Mouse (Mus musculus) MN1 (cell line): Measurements from ENCODE around the gene Gm21953.
"Not testable (repeated sequence)": the region's sequence is repeated elsewhere in the genome, so short reads cannot be mapped to it uniquely, and the experiment has no call there.

Experiments
- DNase-seq: peaks from one replicate; pipeline ENCODE4 v3.0.0-alpha.2; 2016; ENCODE audit warnings: low spot score

Gene Gm21953

DNA sequence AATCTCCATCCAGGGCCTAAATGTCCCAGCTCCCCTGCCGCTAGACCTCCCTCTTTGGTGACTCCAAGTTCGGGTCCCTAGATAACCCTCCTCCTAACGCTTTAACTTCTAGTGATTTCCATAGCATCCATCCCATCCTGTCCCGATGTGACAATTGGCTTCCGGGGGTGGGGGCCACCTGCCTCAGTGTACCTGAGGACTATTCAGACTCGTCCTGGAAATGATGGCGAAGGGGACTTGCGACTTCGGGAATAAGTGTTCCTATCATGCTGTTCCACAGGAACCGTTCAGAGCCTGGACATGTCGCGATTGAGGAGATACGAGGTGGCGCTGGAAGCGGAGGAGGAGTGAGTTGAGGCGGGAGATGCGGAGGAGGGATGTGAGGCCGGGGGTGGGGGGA lies at the start of gene Gm21953:
Gene Gm21953, plus strand, starts transcription at position 301 of the 400 bp plus-strand sequence.
- DNase-seq = not testable (repeated sequence)

DNA sequence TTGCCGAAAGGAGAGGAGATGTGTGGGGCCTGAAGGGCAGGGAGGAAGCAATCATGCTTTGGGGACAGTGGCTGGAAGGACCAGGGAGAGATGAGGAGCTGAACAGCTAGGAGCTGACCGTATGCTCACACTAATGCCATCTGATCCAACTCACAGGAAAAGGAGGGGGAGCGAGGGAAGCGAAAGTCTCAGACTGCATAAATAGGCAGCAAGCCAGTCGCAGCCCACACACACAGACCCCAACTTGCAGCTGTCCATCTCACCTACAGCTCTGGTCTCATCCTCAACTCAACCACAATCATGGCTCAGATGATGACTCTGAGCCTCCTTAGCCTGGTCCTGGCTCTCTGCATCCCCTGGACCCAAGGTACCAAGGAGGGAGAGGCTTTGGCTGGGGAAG lies 38.6 kb upstream of the Gm21953 start, which contains the start of gene Ccl21b:
Gene Ccl21b, plus strand, starts transcription at position 301 of the 400 bp plus-strand sequence.
- DNase-seq = not testable (repeated sequence)

DNA sequence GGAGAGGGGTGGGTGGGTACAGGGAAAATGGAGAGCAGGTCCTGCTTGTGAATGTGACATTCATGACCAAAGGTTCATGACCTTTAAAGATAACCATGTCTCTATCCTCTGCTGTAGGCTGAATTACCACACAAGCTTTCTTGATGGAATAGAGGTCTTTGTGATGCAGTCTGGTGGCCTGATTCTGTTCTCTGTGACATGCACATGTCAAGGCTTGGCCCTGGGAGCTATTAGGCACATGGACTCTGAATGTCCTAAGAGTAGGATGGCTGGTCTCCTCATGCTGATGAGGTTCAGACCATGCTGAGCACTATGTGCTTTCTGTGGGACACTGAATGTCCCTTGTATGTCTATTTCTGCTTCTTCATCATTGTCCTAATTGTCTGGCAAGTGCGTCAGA lies 24.0 kb downstream of the Gm21953 start, which contains the start of gene Fam205a3:
Gene Fam205a3, plus strand, starts transcription at position 301 of the 400 bp plus-strand sequence.
- not testable (repeated sequence) for DNase-seq
